Mouse (Mus musculus) retina, postnatal 7 days (tissue): ENCODE measurements at regions not wholly inside any gene's neighbourhood (a gene's known extent, or its start where the extent isn't known, plus 50 kb on each side); places are given as distances from the start of the nearest gene placed in this dataset.
"Not testable (repeated sequence)": the region's sequence is repeated elsewhere in the genome, so short reads cannot be mapped to it uniquely, and the experiment has no call there.

Experiments used
- DNase-seq: peaks from one replicate; pipeline ENCODE4 v3.0.0-alpha.2; 2012; ENCODE audit warnings: low read depth, low spot score

- DNase-seq = peak; percentile 23
Observed at GRCm38 (mm10) chr3:80079801-80080418, 195.6 kb downstream of the Fam198b start.

DNA sequence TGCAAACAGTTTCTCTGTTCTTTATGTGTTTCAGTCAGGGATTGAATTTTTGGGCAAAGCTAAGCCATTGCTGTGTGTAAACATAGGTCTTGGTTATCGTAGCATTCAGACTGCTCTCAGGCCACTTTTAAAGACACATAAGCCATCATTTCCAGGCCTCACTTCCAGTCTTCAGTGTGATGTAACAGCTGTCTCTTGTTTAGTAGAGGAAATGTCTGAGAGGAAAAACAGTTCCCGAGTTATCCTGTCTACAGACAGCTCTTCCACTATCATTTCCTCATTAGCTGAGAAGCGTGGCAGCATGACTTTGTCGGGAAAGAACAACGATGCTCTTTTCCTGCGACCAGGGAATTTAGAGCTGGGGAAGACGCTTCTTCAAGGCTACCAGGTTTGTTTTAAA is 196.9 kb downstream of the Fam198b start:
- no peak for DNase-seq

DNA sequence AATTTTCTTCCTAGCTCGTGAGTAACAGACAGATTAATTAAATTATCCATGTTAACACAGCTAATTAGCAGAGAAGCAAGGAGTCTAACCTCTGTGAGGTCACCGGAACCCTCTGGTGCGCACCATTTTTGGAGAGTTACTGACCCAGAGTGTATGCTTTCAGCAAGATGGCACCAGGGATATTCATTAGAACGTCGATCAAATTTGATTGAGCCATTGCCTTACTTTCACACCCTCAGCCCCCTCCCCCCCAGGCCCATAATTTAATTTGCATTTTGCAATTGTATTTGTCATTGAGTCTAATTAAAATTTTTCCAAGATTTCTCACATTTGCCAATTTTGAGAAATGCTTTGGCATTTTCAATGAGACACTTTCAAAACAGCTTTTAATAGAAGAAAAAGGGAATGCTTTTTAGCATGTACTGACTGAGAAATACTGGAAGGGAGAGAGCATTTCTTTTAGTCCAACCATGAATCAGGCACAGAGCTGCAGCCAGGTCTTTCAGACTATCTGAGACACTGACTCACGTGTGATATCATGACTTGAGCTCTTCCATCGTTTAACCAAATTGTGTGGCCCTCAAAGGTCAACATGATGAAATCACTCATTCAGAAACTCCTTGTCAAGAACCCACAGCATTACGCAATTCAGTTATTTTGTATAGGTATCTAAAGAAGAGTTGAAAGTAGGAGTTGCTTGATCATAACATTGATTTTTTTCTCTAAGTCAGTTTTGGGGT is 198.6 kb downstream of the Fam198b start:
- no peak for DNase-seq

DNA sequence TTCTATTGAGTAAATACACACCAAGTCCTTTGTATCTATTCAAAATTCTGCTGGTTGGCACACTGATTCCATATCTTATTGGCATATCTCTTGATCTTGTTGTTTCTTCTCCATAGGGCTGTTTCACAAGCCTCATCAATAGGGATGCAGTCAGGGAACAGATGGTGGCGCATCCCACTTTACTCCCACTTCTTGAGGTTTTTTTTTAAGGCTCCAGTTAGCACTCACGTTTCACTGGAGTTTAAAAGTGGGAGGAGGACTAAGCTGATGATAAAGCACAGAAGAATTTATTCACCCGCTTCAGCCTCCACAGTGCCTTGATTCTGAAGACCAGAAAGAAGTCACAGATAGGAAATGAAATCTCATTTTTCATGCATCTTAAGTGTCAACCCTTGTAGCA is 199.8 kb downstream of the Fam198b start:
- no peak for DNase-seq

DNA sequence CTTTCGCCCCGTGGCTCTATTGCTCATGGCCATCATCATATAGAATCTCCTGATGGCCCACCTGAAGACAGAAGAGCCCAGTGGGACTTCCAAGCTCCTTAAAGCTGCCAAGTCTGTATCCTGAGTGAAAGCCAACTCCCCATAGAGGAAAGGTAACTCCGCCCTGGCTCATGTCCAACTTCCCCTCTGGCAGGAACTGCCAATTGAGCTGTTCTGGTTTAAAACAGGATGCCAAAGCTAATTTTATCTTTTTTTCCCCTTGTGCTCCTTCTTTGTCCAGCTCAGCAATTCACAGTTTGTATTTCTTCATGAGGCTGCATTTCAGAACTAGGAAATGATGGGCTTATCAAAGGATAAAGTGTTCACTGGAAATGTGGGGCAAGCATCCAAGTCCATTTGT is 215.3 kb downstream of the Fam198b start:
- DNase-seq = no peak

- DNase-seq = no peak
Observed at GRCm38 (mm10) chr3:80120177-80120736, 235.9 kb downstream of the Fam198b start.

GRCm38 (mm10) chr3:80123666-80124065 is 239.3 kb downstream of the Fam198b start:
- no peak for DNase-seq

DNA sequence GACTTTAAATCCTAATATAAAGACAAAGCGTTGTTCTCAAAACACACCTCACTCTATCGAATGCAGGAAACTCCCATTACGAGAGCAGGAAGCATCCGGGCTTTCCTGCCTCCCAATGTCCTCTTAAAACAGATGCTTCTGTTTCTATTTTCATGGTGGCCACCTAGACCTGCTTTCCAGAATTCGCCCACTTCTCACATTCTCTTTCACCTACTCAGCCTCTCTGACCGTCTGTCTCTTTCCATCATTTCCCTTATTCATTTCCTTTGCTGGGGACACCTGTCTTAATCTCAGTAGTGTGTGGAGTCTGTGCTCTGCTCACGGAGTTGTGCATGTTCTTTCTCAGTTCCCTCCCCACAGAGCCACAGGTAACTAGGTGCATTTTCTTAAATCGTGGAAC is 240.3 kb downstream of the Fam198b start:
- no peak for DNase-seq

- DNase-seq = no peak
Observed at GRCm38 (mm10) chr3:80141697-80142096, 257.4 kb downstream of the Fam198b start.

GRCm38 (mm10) chr3:80160473-80160872 is 276.1 kb downstream of the Fam198b start:
- DNase-seq = no peak

- DNase-seq = no peak
Observed at GRCm38 (mm10) chr3:80181749-80182148, 297.4 kb downstream of the Fam198b start.

- DNase-seq = not testable (repeated sequence)
Observed at GRCm38 (mm10) chr3:80182161-80182560, 297.8 kb downstream of the Fam198b start.

DNA sequence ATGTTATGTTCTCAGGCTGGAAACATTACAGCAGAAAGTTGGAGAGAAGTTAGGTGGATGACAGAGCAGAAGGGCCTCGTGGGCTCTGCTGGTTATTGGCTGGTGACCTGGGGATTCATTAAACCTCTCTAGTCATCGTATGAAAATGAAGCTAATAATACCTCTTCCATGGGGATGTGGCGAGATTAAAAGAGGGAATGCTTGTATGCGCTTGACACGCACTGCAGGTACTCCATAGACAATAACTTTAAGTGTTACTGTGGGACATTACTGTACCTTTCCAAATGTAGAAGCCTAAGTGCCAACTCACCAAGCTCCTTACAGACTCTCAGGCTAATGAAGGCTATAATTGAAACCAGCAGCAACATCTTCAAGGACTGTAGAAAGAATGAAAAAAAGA is 303.1 kb downstream of the Fam198b start:
- no peak for DNase-seq

GRCm38 (mm10) chr3:80200904-80201303 is 316.6 kb downstream of the Fam198b start:
- no peak for DNase-seq

- no peak for DNase-seq
Observed at GRCm38 (mm10) chr3:80204821-80205220, 320.5 kb downstream of the Fam198b start.

DNA sequence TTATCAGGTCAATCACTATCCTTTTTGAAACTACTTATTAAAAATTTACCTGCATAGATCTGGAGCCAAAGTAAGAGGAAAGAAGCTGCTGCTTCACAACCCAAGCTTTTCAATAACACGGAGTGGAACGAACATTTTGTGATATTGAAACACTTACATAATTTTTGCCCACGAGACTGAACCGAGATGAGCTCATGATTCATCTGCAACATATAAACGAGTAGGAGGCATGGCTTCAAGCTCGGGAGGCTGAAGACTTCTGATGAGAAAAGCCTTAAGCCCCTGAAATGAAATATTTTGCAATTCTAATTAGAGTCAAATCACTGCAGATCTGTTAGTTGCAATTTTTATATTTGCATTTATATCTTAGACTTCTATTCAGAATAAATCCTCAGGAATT is 321.0 kb downstream of the Fam198b start:
- no peak for DNase-seq

DNA sequence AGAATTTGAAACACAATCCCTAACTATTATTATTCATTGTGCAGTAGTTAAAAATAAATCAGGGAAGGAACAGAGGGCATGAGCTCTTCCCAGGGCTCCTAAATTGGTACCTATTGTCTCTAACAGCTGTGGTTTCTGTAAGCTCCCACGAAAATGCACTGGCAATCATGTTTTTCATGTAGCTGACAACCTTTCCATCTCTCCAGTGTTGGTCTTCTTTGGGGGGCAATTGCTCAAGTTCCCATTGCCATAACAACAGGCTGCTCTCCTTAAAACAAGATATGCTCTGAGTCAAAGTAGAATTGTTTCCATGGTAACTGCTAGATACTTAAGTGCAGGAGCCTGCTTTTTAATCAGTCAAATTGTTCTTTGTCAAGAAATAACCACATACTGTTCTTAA is 322.7 kb downstream of the Fam198b start:
- no peak for DNase-seq

DNA sequence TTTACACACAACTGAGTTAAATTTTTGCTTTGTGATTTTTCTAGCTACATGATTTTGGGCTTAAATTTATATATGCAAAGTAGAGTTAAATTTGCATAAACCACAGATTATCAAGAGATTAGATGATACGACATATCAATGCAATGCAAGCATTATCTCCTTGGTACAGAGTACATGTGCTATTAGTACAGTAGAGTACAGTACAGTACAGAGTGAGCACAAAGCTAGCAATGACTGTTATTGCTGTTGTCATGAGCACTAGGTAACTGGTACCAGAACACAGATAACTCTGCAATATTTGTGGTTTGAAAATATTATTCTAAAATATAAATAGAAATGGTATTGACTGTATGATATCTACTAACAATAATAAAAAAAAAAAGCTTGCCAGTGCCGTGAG is 323.7 kb downstream of the Fam198b start:
- no peak for DNase-seq

- DNase-seq = no peak
Observed at GRCm38 (mm10) chr3:80209596-80209995, 325.3 kb downstream of the Fam198b start.

DNA sequence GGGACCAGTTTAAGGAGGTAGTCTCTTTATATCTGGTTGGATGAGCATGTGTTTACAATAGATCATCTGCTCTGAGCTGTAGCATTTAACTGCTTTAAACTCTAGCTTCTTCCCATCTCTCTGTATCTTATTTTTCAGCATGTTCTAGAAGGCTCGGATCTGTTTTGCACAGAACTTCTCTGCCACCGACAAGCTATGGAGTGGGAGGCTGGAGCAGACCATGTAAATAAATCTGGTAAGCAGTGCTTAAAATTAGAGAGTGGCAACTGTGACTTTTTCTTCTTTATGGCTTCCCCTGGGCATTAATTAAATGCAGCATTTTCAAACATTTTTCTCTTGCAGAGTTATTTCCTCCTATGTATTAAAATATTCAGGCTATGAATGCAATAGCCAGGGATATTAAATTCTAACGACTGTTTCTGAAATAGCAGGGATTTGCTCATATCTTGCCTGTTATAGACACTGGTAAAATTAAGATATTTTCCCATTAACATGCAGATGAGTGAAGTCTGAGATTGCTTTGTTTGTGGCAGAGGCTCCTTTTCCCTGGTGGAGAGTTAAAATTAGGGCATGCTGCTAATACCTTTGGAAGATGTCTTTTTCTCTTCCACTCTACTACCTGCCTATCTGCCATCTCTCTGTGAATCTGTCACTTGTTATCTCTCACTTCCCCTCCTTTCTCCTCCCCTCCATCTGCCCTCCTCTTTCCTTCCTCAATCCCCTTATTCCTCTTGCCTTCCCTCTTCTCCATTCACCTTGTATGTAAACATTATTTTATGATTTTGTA is 327.2 kb downstream of the Fam198b start:
- DNase-seq = no peak

DNA sequence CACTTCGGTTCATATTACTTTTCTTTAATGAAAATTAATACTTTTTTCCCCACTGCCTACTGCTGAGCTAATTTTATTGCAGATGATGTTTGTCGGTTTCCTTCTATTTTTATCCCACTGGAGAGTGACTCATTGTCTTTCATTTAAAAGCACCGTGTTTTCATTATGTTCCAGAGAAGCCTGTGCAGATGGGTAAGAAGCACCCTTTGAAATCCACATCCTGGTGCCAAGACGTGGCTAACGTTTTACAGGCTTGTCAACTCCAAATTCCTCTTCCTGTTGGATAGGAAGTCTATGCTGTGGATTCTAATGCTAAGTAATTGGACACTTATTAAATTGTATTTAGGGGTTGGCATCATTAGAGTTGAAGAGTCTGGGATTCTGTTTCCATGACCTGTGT is 364.3 kb downstream of the Fam198b start:
- DNase-seq = no peak

GRCm38 (mm10) chr3:80249974-80250373 is 365.6 kb downstream of the Fam198b start:
- DNase-seq = no peak
